Mouse (Mus musculus) hindbrain, embryonic 14.5 days (tissue): Measurements from ENCODE around the gene Tsacc. TPM values are rescaled to one million over a fixed set of nuclear protein-coding genes. Genes with fewer than 3 reads are reported as not detected.
"Not testable (repeated sequence)": the region's sequence is repeated elsewhere in the genome, so short reads cannot be mapped to it uniquely, and the experiment has no call there.

Experiments used
- ATAC-seq: fragments of 200-750 bp; cut with Nextera tagmentation; 2 replicates; pipeline ENCODE4 v1.8.0; 2017; ENCODE audit warnings: moderate number of reproducible peaks, mild to moderate bottlenecking, moderate TSS enrichment, moderate library complexity; ENCODE audit not compliant: low FRiP score
- DNase-seq: peaks from one replicate; pipeline ENCODE4 v3.0.0-alpha.2; 2015; ENCODE audit warnings: low spot score
- H3K27ac ChIP-seq: fragments of 300-500 bp; sonication (generic); 2 replicates; pipeline ENCODE4 v1.5.1; 2014; ENCODE audit warnings: mild to moderate bottlenecking, moderate library complexity
- H3K27me3 ChIP-seq: fragments of 300-500 bp; sonication (generic); 2 replicates; pipeline ENCODE4 v1.6.1; 2014; ENCODE audit warnings: mild to moderate bottlenecking, low read length, mixed read lengths; ENCODE audit not compliant: control insufficient read depth, insufficient read depth
- H3K36me3 ChIP-seq: fragments of 300-500 bp; sonication (generic); replicated peaks from 2 replicates; pipeline ENCODE4 v1.6.1; 2014; ENCODE audit not compliant: control insufficient read depth, insufficient read depth
- H3K4me1 ChIP-seq: fragments of 300-500 bp; sonication (generic); replicated peaks from 2 replicates; pipeline ENCODE4 v1.6.1; 2014; ENCODE audit warnings: antibody characterized with exemption, low read length, mixed read lengths; ENCODE audit not compliant: control insufficient read depth, insufficient read depth
- H3K4me2 ChIP-seq: fragments of 300-500 bp; sonication (generic); replicated peaks from 2 replicates; pipeline ENCODE4 v1.6.1; 2014; ENCODE audit warnings: mild to moderate bottlenecking, moderate library complexity
- H3K4me3 ChIP-seq: fragments of 300-500 bp; sonication (generic); replicated peaks from 2 replicates; pipeline ENCODE4 v1.5.1; 2014; ENCODE audit warnings: mild to moderate bottlenecking, low read length
- H3K9ac ChIP-seq: fragments of 300-500 bp; sonication (generic); 2 replicates; pipeline ENCODE4 v1.6.1; 2014
- H3K9me3 ChIP-seq: fragments of 300-500 bp; sonication (generic); 2 replicates; pipeline ENCODE4 v1.6.1; 2016; ENCODE audit warnings: low read length; ENCODE audit not compliant: control insufficient read depth
- WGBS: fragments of 180-500 bp; shearing (Covaris S2); extraction: QIAGEN DNeasy Blood & Tissue Kit; methylation state at CpG from one replicate; pipeline ENCODE4 v1.1.7; 2014; 5-methylcytosine and 5-hydroxymethylcytosine counted together
- polyA plus RNA-seq: library from polyadenylated mRNA; unstranded; fragments of >200 nt; fragmentation: Nextera tagmentation; extraction: Ambion mirVana; gene quantifications from 2 replicates; pipeline ENCODE4 v1.2.1, GENCODE M21; 2014

The Tsacc gene
- polyA plus RNA-seq, 1 experiment from 2014 or later = 8.5 TPM

- WGBS = 97% methylated on average over 4 of the region's 4 CpGs
- Histone ChIP-seq H3K36me3 (no peaks in the 10 kb centered on the region), H3K27ac (no peak within 1 kb of the TSS), H3K4me2 (no peak within 1 kb of the TSS), H3K9me3 (no peaks in the 10 kb centered on the region), H3K4me3 (no peak within 1 kb of the TSS), H3K9ac (no peak within 1 kb of the TSS), H3K27me3 (no peaks in the 10 kb centered on the region), H3K4me1 (no peaks in the 10 kb centered on the region)
- DNase-seq (no peak), ATAC-seq (no peak)
Observed at GRCm38 (mm10) chr3:88287110-88287509, 9.7 kb downstream of the Tsacc start, which contains the start of gene Gm38392. Gene Gm38392, minus strand, starts transcription at chr3:88287210.

- WGBS = no CpG with 5 or more reads among the region's 2 CpGs
- not testable (repeated sequence) for H3K4me3 ChIP-seq, H3K4me1 ChIP-seq, H3K9me3 ChIP-seq, H3K27ac ChIP-seq, ATAC-seq, H3K9ac ChIP-seq, H3K27me3 ChIP-seq, H3K36me3 ChIP-seq, DNase-seq, H3K4me2 ChIP-seq
Observed at GRCm38 (mm10) chr3:88285565-88285895, 11.3 kb downstream of the Tsacc start.

GRCm38 (mm10) chr3:88284815-88285564, 11.8 kb downstream of the Tsacc start:
- not testable (repeated sequence) for H3K9ac ChIP-seq, H3K9me3 ChIP-seq, H3K4me1 ChIP-seq, H3K4me3 ChIP-seq, H3K27ac ChIP-seq, H3K4me2 ChIP-seq, H3K36me3 ChIP-seq, ATAC-seq, DNase-seq, H3K27me3 ChIP-seq
- 93% methylated on average over 14 of the region's 14 CpGs for WGBS

- ATAC-seq, H3K4me2 ChIP-seq, H3K36me3 ChIP-seq, H3K9ac ChIP-seq, H3K4me1 ChIP-seq, H3K9me3 ChIP-seq, H3K4me3 ChIP-seq, H3K27me3 ChIP-seq, H3K27ac ChIP-seq, DNase-seq: not testable (repeated sequence)
- 63% methylated on average over 11 of the region's 11 CpGs for WGBS
Observed at GRCm38 (mm10) chr3:88281141-88281916, 15.5 kb downstream of the Tsacc start.

DNA sequence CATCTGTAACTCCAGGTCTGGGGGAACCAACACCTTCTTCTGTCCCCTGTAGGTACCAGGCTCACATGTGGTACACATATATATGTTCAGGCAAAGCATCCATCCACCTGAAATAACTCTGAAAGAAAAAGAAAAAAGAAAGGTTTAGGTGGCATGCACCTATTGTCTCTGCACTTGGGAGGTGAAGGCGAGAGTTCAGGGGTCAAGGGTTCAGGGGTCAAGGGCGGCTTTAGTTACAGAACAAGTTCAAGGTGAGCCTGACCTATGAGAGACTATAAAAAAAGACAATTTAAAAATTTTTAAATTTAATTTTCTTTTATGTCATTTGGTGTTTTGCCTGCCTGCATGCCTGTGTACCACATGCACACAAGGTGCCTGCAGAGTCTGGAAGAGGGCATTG, 16.8 kb downstream of the Tsacc start:
- Histone ChIP-seq H3K27me3 (no peaks in the 10 kb centered on the region), H3K36me3 (no peaks in the 10 kb centered on the region), H3K27ac (no peak overlapping the region), H3K4me2 (no peak overlapping the region), H3K4me1 (no peaks in the 10 kb centered on the region), H3K9ac (no peak overlapping the region), H3K9me3 (no peaks in the 10 kb centered on the region), H3K4me3 (no peak overlapping the region)
- WGBS = 96% methylated on average over 2 of the region's 2 CpGs
- DNase-seq = no peak
- no peak for ATAC-seq

DNA sequence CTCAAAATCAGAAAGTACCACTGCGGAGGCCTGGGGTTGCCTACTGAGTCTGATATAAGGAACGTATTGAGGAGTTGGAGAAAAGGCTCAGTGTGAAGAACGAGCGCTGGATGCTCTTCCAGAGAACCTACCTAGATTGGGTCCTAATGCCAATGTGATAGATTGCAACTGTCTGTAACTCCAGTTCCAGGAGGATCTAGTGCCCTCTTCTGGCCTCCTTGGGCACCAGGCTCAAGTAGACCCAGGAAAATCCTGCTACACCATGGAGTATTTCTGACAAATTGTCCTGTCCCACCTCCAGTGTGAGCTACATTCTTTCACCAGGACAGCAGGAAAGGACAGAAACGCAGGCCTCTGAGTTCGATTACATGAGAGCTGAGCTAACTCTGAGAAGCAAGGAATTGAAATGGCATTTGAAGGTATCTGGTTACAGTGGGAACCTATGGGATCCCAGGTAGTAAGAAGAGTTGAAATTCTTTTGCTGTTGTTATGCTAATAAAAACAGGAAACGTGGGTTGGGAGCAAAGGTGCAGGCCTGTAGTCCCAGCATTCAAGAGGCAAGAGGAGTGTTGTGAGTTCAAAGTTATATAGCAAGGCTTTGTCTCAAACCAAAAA, 20.2 kb downstream of the Tsacc start:
- no peaks in the 10 kb centered on the region for H3K4me1 ChIP-seq
- H3K36me3 ChIP-seq = no peaks in the 10 kb centered on the region
- no peaks in the 10 kb centered on the region for H3K27me3 ChIP-seq
- no peak overlapping the region for H3K4me2 ChIP-seq
- no peaks in the 10 kb centered on the region for H3K9me3 ChIP-seq
- no peak overlapping the region for H3K9ac ChIP-seq
- WGBS = 46% methylated on average over 7 of the region's 7 CpGs
- H3K4me3 ChIP-seq = no peak overlapping the region
- no peak for DNase-seq
- no peak overlapping the region for H3K27ac ChIP-seq
- ATAC-seq = no peak

GRCm38 (mm10) chr3:88276121-88276520, 20.7 kb downstream of the Tsacc start:
- Histone ChIP-seq H3K36me3 (no peaks in the 10 kb centered on the region), H3K4me2 (no peak overlapping the region), H3K9ac (no peak overlapping the region), H3K4me1 (no peaks in the 10 kb centered on the region), H3K9me3 (no peaks in the 10 kb centered on the region), H3K27ac (no peak overlapping the region), H3K27me3 (no peaks in the 10 kb centered on the region), H3K4me3 (no peak overlapping the region)
- DNase-seq = no peak
- no peak for ATAC-seq
- WGBS = 75% methylated on average over 2 of the region's 2 CpGs

DNA sequence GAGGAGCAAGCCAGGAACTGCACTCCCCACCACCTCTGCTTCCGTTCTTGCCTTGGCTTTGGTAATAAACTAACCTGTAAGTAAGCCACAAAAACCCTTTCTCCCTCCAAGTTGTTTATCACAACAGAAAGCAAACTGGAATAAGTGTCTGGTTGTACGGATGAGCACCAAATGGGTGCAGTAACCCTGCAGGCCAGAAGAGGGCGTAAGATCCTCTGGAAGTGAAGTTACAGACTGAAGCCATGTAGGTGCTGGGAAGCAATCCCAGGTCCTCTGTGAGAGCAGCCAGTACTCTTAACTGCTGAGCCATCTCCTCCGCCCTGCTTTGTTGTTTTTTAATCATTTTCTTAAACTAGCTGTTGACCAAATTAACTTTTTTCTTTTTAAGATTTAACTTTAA, 22.8 kb downstream of the Tsacc start:
- H3K4me1 ChIP-seq = no peaks in the 10 kb centered on the region
- H3K36me3 ChIP-seq = no peaks in the 10 kb centered on the region
- H3K27ac ChIP-seq = no peak overlapping the region
- WGBS = 96% methylated on average over 4 of the region's 4 CpGs
- H3K4me3 ChIP-seq = no peak overlapping the region
- DNase-seq (no peak), ATAC-seq (no peak)
- no peaks in the 10 kb centered on the region for H3K9me3 ChIP-seq
- no peaks in the 10 kb centered on the region for H3K27me3 ChIP-seq
- H3K9ac ChIP-seq = no peak overlapping the region
- no peak overlapping the region for H3K4me2 ChIP-seq

DNA sequence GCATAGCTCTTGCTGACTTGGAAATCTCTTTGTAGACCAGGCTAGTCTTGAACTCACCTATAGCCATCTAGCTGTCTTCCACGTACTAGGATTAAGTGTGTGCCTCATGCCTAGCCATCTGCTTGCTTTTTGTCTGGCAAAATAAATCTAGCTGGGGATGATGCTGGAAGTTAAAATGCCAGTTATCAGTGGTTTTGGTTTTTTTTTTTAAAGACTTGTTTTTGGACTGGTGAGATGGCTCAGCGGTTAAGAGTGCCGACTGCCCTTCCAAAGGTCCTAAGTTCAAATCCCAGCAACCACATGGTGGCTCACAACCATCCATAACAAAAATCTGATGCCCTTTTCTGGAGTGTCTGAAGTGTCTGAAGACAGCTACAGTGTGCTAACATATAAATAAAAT, 24.9 kb downstream of the Tsacc start:
- Histone ChIP-seq H3K36me3 (no peaks in the 10 kb centered on the region), H3K4me1 (no peaks in the 10 kb centered on the region), H3K4me2 (no peak overlapping the region), H3K9ac (no peak overlapping the region), H3K9me3 (no peaks in the 10 kb centered on the region), H3K27me3 (no peaks in the 10 kb centered on the region), H3K4me3 (no peak overlapping the region), H3K27ac (no peak overlapping the region)
- DNase-seq = no peak
- 92% methylated on average over 3 of the region's 3 CpGs for WGBS
- ATAC-seq = no peak
